In genomic region chr16:40271859-40272258, GRCm38 (mm10) we compare ENCODE assay signal across 13 mouse cellular contexts.
A peak's percentile ranks its signal among the peaks of the same experiment; 100 is the strongest.
DNase-seq lines count a peak whose midpoint lies in the region; ATAC-seq and TF ChIP-seq lines count a peak whose summit lies in the region.
"Had no signal": no experiment of that assay in that cellular context is flagged by ENCODE, and none has a peak within 500 bp of the region (broad histone marks: within the 10 kb centered on the region; RNA-seq: fewer than 3 reads in every experiment).

No protein-coding gene starts in this region.

- H3K27ac ChIP-seq in hindbrain, postnatal 0 days = no peak overlapping the region
- H3K27ac ChIP-seq in hindbrain, embryonic 16.5 days (ENCODE audit: low read depth, low read length) = no peak overlapping the region
- no peak overlapping the region for H3K27ac ChIP-seq in midbrain, postnatal 0 days (ENCODE audit: low read depth, low read length)
- no peak overlapping the region for H3K27ac ChIP-seq in midbrain, embryonic 16.5 days (ENCODE audit: low read length)
- H3K27ac ChIP-seq in thymus, adult 2 months (ENCODE audit: control insufficient read depth, insufficient read depth, low read length) = no peak overlapping the region
- H3K27ac ChIP-seq: embryonic facial prominence, embryonic 12.5 days; forebrain, embryonic 13.5 days had no signal

- 81% methylated on average over 3 of the region's 3 CpGs for WGBS in hindbrain, postnatal 0 days
- 81% methylated on average over 3 of the region's 3 CpGs for WGBS in hindbrain, embryonic 16.5 days
- WGBS in midbrain, postnatal 0 days = 87% methylated on average over 3 of the region's 3 CpGs
- WGBS in midbrain, embryonic 16.5 days = 88% methylated on average over 3 of the region's 3 CpGs
- WGBS in thymus, adult 2 months = 80% methylated on average over 3 of the region's 3 CpGs

- H3K4me3 ChIP-seq in hindbrain, postnatal 0 days (ENCODE audit: low read length) = no peak overlapping the region
- H3K4me3 ChIP-seq in hindbrain, embryonic 16.5 days (ENCODE audit: low read length) = no peak overlapping the region
- H3K4me3 ChIP-seq in midbrain, postnatal 0 days (ENCODE audit: low read depth, low read length) = no peak overlapping the region
- no peak overlapping the region for H3K4me3 ChIP-seq in midbrain, embryonic 16.5 days (ENCODE audit: low read depth, low read length)
- no peak overlapping the region for H3K4me3 ChIP-seq in thymus, adult 2 months (ENCODE audit: control insufficient read depth, insufficient read depth, low read length)
- H3K4me3 ChIP-seq: embryonic facial prominence, embryonic 12.5 days; forebrain, embryonic 13.5 days had no signal

- H3K9ac ChIP-seq in hindbrain, postnatal 0 days (replicated peaks; ENCODE audit: low read length) = no peak overlapping the region
- H3K9ac ChIP-seq in hindbrain, embryonic 16.5 days (ENCODE audit: low read depth, low read length) = no peak overlapping the region
- H3K9ac ChIP-seq in midbrain, postnatal 0 days (replicated peaks; ENCODE audit: low read length, poor library complexity, severe bottlenecking) = no peak overlapping the region
- no peak overlapping the region for H3K9ac ChIP-seq in midbrain, embryonic 16.5 days (ENCODE audit: low read depth, low read length)
- H3K9ac ChIP-seq: embryonic facial prominence, embryonic 12.5 days; forebrain, embryonic 13.5 days had no signal

- H3K4me2 ChIP-seq in hindbrain, postnatal 0 days (ENCODE audit: low read depth, low read length) = no peak overlapping the region
- H3K4me2 ChIP-seq in hindbrain, embryonic 16.5 days (ENCODE audit: low read length) = no peak overlapping the region
- no peak overlapping the region for H3K4me2 ChIP-seq in midbrain, postnatal 0 days (ENCODE audit: low read depth, low read length, poor library complexity, severe bottlenecking)
- H3K4me2 ChIP-seq in midbrain, embryonic 16.5 days (ENCODE audit: low read length) = no peak overlapping the region
- H3K4me2 ChIP-seq: embryonic facial prominence, embryonic 12.5 days; forebrain, embryonic 13.5 days had no signal

- H3K9me3 ChIP-seq in hindbrain, postnatal 0 days (ENCODE audit: low read length) = no peaks in the 10 kb centered on the region
- no peaks in the 10 kb centered on the region for H3K9me3 ChIP-seq in hindbrain, embryonic 16.5 days (ENCODE audit: control insufficient read depth, low read length)
- H3K9me3 ChIP-seq in midbrain, postnatal 0 days (ENCODE audit: low read length) = no peaks in the 10 kb centered on the region
- H3K9me3 ChIP-seq in midbrain, embryonic 16.5 days (replicated peaks; ENCODE audit: control insufficient read depth, low read length, poor library complexity, severe bottlenecking) = no peaks in the 10 kb centered on the region
- H3K9me3 ChIP-seq: embryonic facial prominence, embryonic 12.5 days; forebrain, embryonic 13.5 days had no signal

- no peak for DNase-seq in hindbrain, postnatal 0 days (ENCODE audit: low spot score)
- DNase-seq in midbrain, postnatal 0 days (ENCODE audit: low spot score) = no peak
- peak; percentile 30 for DNase-seq in ZHBTc4 (ENCODE audit: low read depth, low spot score)
- no peak for DNase-seq in thymus, adult 2 months
- DNase-seq in adrenal gland, postnatal 10 days = no peak
- DNase-seq: adrenal gland, postnatal 25 days; cerebellum, adult 11-12 months; heart, postnatal 14 days; kidney, adult 11 months had no signal

- no peak for TF ChIP-seq POLR2A in thymus, adult 2 months (IDR thresholded peaks at IDR 0.05; ENCODE audit: control insufficient read depth, extremely low read depth, insufficient read depth, low read length, poor library complexity)

- no peaks in the 10 kb centered on the region for H3K4me1 ChIP-seq in hindbrain, postnatal 0 days (ENCODE audit: insufficient read depth, low read length)
- H3K4me1 ChIP-seq in hindbrain, embryonic 16.5 days (ENCODE audit: control insufficient read depth, insufficient read depth, low read depth, low read length) = no peaks in the 10 kb centered on the region
- H3K4me1 ChIP-seq in midbrain, postnatal 0 days (ENCODE audit: insufficient read depth, low read length) = no peaks in the 10 kb centered on the region
- no peaks in the 10 kb centered on the region for H3K4me1 ChIP-seq in midbrain, embryonic 16.5 days (ENCODE audit: control insufficient read depth, insufficient read depth, low read length)
- H3K4me1 ChIP-seq in thymus, adult 2 months (replicated peaks; ENCODE audit: control insufficient read depth, insufficient read depth, low read length) = no peaks in the 10 kb centered on the region
- H3K4me1 ChIP-seq: embryonic facial prominence, embryonic 12.5 days; forebrain, embryonic 13.5 days had no signal

- no peaks in the 10 kb centered on the region for H3K36me3 ChIP-seq in hindbrain, postnatal 0 days (ENCODE audit: insufficient read depth, low read length)
- no peaks in the 10 kb centered on the region for H3K36me3 ChIP-seq in hindbrain, embryonic 16.5 days (ENCODE audit: control insufficient read depth, insufficient read depth, low read length)
- no peaks in the 10 kb centered on the region for H3K36me3 ChIP-seq in midbrain, postnatal 0 days (ENCODE audit: insufficient read depth, low read length)
- no peaks in the 10 kb centered on the region for H3K36me3 ChIP-seq in midbrain, embryonic 16.5 days (ENCODE audit: control insufficient read depth, insufficient read depth, low read length)
- no peaks in the 10 kb centered on the region for H3K36me3 ChIP-seq in thymus, adult 2 months (ENCODE audit: control insufficient read depth, insufficient read depth, low read length)
- H3K36me3 ChIP-seq: embryonic facial prominence, embryonic 12.5 days had no signal

- TF ChIP-seq CTCF in hindbrain, postnatal 0 days (IDR thresholded peaks at IDR 0.05; ENCODE audit: low read depth) = peak; percentile 31
- TF ChIP-seq CTCF in midbrain, postnatal 0 days (IDR thresholded peaks at IDR 0.05) = peak; percentile 41
- TF ChIP-seq CTCF in thymus, adult 2 months (IDR thresholded peaks at IDR 0.05; ENCODE audit: borderline replicate concordance, control insufficient read depth, extremely low read depth, insufficient read depth, low read length, poor library complexity) = no peak

- ATAC-seq in hindbrain, postnatal 0 days = no peak
- no peak for ATAC-seq in hindbrain, embryonic 16.5 days
- no peak for ATAC-seq in midbrain, postnatal 0 days (ENCODE audit: low FRiP score)
- no peak for ATAC-seq in midbrain, embryonic 16.5 days
- ATAC-seq: forebrain, embryonic 13.5 days had no signal

- H3K27me3 ChIP-seq in hindbrain, postnatal 0 days (ENCODE audit: insufficient read depth, low read length) = no peaks in the 10 kb centered on the region
- no peaks in the 10 kb centered on the region for H3K27me3 ChIP-seq in hindbrain, embryonic 16.5 days (replicated peaks; ENCODE audit: control insufficient read depth, insufficient read depth, low read length)
- H3K27me3 ChIP-seq in midbrain, postnatal 0 days (ENCODE audit: insufficient read depth, low read length) = no peaks in the 10 kb centered on the region
- no peaks in the 10 kb centered on the region for H3K27me3 ChIP-seq in midbrain, embryonic 16.5 days (ENCODE audit: control insufficient read depth, insufficient read depth, low read depth, low read length)
- no peaks in the 10 kb centered on the region for H3K27me3 ChIP-seq in thymus, adult 2 months (ENCODE audit: control insufficient read depth, insufficient read depth, low read length)
- H3K27me3 ChIP-seq: embryonic facial prominence, embryonic 12.5 days; forebrain, embryonic 13.5 days had no signal
